Mouse (Mus musculus) 3134 (cell line): ENCODE data around the gene Map3k7cl.

Experiments used
- DNase-seq: peaks from one replicate; pipeline ENCODE4 v3.0.0-alpha.2; 2011; ENCODE audit warnings: low spot score; ENCODE audit not compliant: insufficient read length; ENCODE audit errors: extremely low read depth

Gene Map3k7cl

GRCm38 (mm10) chr16:87552907-87553691, at the start of gene Map3k7cl:
Gene Map3k7cl (plus strand): TSS chr16:87553330.
- peak; percentile 26 for DNase-seq

- no peak for DNase-seq
Observed at GRCm38 (mm10) chr16:87511706-87512105, 41.4 kb upstream of the Map3k7cl start.

- no peak for DNase-seq
Observed at GRCm38 (mm10) chr16:87512331-87512730, 40.8 kb upstream of the Map3k7cl start.

- DNase-seq = no peak
Observed at GRCm38 (mm10) chr16:87524228-87524627, 28.9 kb upstream of the Map3k7cl start.

GRCm38 (mm10) chr16:87527553-87528249, 25.4 kb upstream of the Map3k7cl start:
- DNase-seq = no peak

- no peak for DNase-seq
Observed at GRCm38 (mm10) chr16:87528755-87529154, 24.4 kb upstream of the Map3k7cl start.

- DNase-seq = no peak
Observed at GRCm38 (mm10) chr16:87548348-87548747, 4.8 kb upstream of the Map3k7cl start.

- DNase-seq = no peak
Observed at GRCm38 (mm10) chr16:87556320-87556719, 3.2 kb downstream of the Map3k7cl start.

GRCm38 (mm10) chr16:87561501-87561900, 8.4 kb downstream of the Map3k7cl start:
- no peak for DNase-seq

- DNase-seq = no peak
Observed at GRCm38 (mm10) chr16:87563524-87563923, 10.4 kb downstream of the Map3k7cl start.

- no peak for DNase-seq
Observed at GRCm38 (mm10) chr16:87564564-87564963, 11.4 kb downstream of the Map3k7cl start.

- no peak for DNase-seq
Observed at GRCm38 (mm10) chr16:87567572-87567971, 14.4 kb downstream of the Map3k7cl start.

GRCm38 (mm10) chr16:87568241-87568640, 15.1 kb downstream of the Map3k7cl start:
- no peak for DNase-seq

GRCm38 (mm10) chr16:87569576-87570105, 16.5 kb downstream of the Map3k7cl start:
- DNase-seq = no peak

GRCm38 (mm10) chr16:87570334-87570733, 17.2 kb downstream of the Map3k7cl start:
- DNase-seq = no peak

- no peak for DNase-seq
Observed at GRCm38 (mm10) chr16:87573409-87573808, 20.3 kb downstream of the Map3k7cl start.

- DNase-seq = no peak
Observed at GRCm38 (mm10) chr16:87574160-87574559, 21.0 kb downstream of the Map3k7cl start.

- no peak for DNase-seq
Observed at GRCm38 (mm10) chr16:87575600-87575999, 22.5 kb downstream of the Map3k7cl start.

GRCm38 (mm10) chr16:87578881-87579280, 25.8 kb downstream of the Map3k7cl start:
- DNase-seq = no peak

- no peak for DNase-seq
Observed at GRCm38 (mm10) chr16:87579462-87579861, 26.3 kb downstream of the Map3k7cl start.

GRCm38 (mm10) chr16:87582776-87583175, 29.6 kb downstream of the Map3k7cl start:
- DNase-seq = no peak

GRCm38 (mm10) chr16:87584618-87585017, 31.5 kb downstream of the Map3k7cl start:
- DNase-seq = no peak
